Mouse (Mus musculus) monocyte, adult 2 months (primary cell): ENCODE results near the gene Ttll10.

Source experiments
- DNase-seq, 2 experiments: peaks; one replicate each; pipeline ENCODE4 v3.0.0; 2022; ENCODE audit warnings: low spot score in 2 of 2, low read depth in 1 of 2

The Ttll10 gene

GRCm38 (mm10) chr4:156028580-156028979, 30.6 kb downstream of the Ttll10 start:
- DNase-seq = no peak

DNA sequence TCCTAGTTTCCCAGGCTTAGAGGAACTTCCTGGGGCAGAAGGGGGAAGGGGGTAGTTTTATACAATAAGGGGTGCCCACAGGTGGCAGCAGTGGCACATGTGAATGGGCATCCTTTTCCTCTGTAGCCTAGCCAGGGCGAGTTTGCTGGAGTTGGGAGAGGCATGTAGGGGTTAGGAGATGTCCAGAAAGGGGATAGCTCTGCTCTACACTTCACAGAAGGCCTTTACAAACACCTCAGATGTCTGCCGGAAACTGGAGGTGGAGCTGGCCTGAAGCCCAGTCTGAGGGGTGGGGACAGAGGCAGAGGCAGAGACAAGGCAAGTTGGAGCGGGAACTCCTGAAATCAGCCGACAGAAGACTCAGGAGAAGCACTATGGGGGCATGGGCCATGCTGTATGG, 33.2 kb downstream of the Ttll10 start, which contains the start of gene Tnfrsf18:
TSS of gene Tnfrsf18 (plus strand) at position 152 of the 400 bp plus-strand sequence.
- DNase-seq = no peak

DNA sequence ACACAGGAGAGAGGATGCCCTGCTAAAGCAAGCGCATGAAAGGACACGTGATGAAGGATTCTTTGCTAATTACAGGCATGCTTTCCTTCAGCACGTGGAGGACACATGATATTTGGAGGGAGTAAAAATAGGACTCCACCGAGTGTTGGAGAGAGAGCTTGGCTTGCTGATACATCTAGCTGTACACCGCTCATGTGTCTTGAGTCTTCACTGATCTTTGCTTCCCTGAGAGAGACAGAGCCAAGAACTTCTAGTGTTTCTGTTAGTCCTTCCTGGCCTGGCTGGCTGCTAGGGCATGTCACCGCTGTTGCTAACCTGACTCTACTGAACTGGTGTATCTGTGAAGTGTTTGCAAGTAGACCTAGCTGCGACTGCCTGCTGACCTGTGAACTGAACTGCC, 35.0 kb downstream of the Ttll10 start:
- DNase-seq = no peak

GRCm38 (mm10) chr4:156023520-156023919, 35.7 kb downstream of the Ttll10 start:
- no peak for DNase-seq

- DNase-seq = no peak
These were observed 37.2 kb downstream of the Ttll10 start for GRCm38 (mm10) chr4:156021942-156022419.

- no peak for DNase-seq
These were observed 37.8 kb downstream of the Ttll10 start for GRCm38 (mm10) chr4:156021381-156021780.

DNA sequence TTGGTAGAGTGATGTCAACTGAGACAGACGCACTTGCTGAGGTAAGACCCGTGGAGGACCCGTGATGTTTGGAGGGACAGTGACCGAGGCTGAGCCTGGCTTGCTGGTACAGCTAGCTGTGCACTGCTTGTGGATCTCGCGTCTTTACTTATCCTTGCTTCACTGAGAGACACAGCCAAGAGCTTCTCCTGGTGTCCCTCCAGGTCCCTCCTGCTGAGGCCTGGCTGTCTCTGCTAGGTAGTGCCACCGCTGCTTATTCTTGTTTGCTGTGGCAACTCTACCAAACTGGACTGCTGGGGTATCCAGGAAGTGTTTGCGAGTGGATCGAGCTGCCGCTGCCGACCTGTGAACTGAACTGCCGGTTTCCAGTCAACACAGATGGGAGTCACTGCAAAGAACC, 39.4 kb downstream of the Ttll10 start:
- no peak for DNase-seq

DNA sequence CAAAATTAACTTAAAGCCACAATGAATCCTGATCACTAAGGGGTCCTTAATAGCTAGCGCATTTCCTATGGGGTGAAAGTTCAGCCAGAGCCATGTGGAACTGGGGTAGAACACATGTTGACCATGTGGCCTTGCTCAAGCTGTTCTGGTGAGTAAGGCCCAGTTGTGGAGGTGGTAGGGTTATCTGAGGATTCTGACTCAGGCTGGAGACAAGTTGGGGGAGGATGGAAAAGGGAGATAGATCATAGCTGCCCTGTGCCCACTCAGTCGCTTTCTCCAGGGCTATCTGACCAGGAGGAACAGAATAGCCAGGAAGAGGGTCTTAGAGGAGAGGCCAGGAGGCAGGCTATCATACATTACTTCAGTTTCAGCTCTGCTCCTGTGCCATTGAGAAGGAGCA, 44.8 kb downstream of the Ttll10 start:
- no peak for DNase-seq

DNA sequence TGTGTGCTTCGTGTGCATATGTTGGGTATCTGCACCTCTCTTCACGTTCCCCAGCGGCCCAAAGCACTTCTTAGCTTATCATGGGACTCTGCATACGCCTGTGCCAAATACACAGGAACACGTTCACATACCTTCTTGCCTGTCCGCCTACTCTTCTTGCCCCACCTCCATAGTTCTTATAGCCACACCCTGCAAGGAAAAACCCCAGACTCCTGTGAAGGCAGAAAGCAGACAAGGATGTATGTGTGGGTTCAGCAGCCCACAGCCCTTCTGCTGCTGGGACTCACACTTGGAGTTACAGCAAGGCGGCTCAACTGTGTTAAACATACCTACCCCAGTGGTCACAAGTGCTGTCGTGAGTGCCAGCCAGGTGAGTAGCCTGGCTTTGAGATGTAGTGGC, 45.6 kb downstream of the Ttll10 start, which contains the start of gene Tnfrsf4:
TSS of gene Tnfrsf4 (plus strand) at position 207 of the 400 bp plus-strand sequence.
- no peak for DNase-seq

DNA sequence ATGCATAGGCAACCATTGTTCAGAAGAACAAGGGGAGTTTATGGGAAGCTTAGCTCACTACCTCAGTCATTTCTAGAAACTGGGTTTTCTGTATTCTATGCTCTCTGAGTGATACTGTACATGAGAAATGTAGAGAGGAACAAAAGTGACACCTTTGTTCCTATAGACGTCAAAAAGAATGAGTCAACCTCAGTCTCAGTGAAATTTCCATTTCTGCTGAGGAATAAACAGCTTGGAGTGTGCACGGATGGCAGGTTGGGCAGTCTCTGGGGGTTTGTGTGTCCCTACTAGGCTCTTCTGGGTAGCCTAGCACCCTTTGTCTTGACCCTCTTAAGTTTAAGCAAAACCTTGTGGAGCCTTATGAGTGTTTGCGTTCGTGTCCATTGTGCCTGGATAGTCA, 50.8 kb downstream of the Ttll10 start:
- no peak for DNase-seq

GRCm38 (mm10) chr4:156004109-156004508, 55.1 kb downstream of the Ttll10 start:
- DNase-seq = no peak

DNA sequence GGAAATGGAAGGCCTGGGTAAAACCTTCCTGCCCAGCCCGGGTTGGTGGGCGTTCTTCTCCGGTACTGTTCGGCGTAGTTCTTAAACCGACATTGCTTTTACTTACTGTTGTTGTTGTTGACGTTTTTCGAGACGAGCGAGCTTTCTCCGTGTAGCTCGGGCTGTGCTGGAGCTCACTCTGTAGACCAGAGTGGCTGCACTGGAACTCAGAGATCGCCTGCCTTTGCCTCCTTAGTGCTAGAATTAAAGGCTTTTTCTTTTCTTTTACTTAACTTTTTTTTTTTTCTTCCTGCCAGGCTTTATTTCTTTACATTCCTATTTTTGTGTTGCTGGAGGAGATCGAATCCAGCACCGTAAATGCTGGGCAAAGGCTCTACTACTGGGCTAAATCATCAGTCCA, 65.6 kb downstream of the Ttll10 start:
- DNase-seq = no peak

DNA sequence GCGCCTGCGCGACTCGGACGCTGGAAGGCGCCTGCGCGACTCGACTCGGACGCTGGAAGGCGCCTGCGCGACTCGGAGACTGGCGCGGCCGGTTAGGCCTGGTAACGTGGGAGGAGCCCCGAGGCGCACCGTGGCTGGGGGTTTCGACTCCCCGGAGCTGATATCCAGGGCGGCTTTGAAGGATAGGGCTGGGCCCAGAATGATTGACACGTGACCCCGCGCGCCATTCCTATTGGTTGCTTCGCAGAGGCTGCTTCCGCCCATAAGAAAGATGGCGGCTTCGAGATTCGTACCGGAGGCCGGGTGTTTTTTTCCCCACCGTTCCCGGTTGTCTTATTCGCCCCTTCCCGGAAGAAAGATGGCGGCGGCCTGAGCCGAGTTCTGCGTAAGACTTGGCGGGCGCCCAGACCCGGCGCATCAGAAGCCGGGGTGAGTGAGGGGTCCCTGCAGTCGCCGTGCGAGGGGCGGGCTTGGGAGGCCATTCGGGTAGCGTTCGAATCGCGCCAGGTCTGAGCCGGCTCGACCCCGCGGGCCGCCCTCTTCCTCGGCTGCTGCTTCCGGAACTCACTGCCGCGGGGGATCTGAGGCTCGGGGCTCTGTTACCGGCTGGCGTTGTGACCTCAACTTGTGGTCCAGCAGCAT, 66.2 kb downstream of the Ttll10 start:
- peak; percentile 88 to 96 for DNase-seq

DNA sequence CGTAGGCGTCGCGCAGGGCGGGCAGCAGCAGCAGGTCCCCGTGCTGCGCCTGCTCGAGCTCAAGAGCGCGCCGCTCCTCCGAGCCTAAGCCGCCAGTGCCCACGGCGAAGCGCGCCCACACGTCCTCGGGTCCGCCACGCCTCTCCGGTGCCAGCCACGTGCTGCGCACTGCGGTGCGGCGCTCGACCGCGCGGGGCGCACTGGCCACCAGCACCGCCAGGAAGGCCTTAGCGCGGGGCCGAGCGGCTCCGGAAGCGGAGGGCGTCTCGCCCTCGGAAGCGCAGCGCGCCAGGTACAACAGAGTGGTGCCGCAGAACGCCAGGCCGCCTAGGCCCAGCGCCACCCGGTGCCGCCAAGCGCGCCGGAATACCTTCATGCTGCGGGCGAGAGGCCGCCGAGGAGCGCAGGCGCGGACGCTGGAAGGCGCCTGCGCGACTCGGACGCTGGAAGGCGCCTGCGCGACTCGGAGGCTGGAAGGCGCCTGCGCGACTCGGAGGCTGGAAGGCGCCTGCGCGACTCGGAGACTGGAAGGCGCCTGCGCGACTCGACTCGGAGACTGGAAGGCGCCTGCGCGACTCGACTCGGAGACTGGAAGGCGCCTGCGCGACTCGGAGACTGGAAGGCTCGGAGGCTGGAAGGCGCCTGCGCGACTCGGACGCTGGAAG, 66.8 kb downstream of the Ttll10 start, which contains the start of the genes B3galt6 and Sdf4:
TSS of gene B3galt6 (minus strand) at position 409 of the 665 bp plus-strand sequence.
TSS of gene Sdf4 (plus strand) at position 632 of the 665 bp plus-strand sequence.
- peak; percentile 70 to 82 for DNase-seq

GRCm38 (mm10) chr4:155991908-155992230, 67.3 kb downstream of the Ttll10 start:
- no peak for DNase-seq

DNA sequence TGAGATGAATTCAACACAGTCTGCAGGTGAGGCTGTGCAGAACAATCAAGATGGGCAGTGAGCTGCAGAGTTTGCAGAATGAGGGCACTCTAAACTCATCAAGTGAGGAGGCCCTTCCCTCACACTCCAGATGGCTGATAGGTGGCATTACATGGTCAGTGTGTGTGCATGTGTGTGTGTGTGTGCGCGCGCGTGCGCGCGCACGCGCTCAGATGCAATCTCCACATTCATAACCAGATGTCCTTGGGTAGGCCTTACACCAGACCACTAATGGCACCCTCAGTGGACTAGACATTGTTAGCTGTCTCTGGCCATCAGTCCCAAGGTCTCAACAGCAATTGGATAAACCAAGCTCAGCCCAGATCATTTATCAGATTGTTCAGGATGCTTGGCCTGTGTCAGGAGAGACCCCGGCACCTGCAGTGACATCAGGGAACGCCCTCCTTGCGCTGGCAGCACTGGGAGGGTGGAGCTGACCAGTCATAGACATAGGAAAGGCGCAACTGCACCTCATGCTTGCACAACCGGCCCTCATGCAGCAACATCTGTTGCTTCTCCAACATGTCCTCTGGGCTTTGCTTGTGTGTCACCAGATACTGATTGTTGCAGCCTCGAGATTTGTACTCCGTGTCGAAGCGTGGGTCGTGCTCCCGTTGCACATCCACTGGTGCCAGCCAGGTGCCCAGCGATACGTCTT, 67.9 kb downstream of the Ttll10 start:
- DNase-seq = peak; percentile 6 to 19
